Mouse (Mus musculus) kidney, postnatal 14 days (tissue): ENCODE measurements around the gene Mga.

Experiments used
- DNase-seq: peaks from one replicate; pipeline ENCODE4 v3.0.0; 2022; ENCODE audit warnings: mixed read lengths

Mga gene

GRCm38 (mm10) chr2:119988952-119989351 is 91.9 kb downstream of the Mga start:
- no peak for DNase-seq

- no peak for DNase-seq
These were observed 93.9 kb downstream of the Mga start for GRCm38 (mm10) chr2:119990881-119991280.

GRCm38 (mm10) chr2:119992349-119992748 is 95.3 kb downstream of the Mga start:
- no peak for DNase-seq

- no peak for DNase-seq
These were observed 96.5 kb downstream of the Mga start for GRCm38 (mm10) chr2:119993515-119993914.

- peak; percentile 30 for DNase-seq
These were observed 97.8 kb downstream of the Mga start for GRCm38 (mm10) chr2:119994839-119995238.

GRCm38 (mm10) chr2:119995391-119996281 is 98.6 kb downstream of the Mga start:
- DNase-seq = peak; percentile 60

GRCm38 (mm10) chr2:119997354-119997753 is 100.3 kb downstream of the Mga start:
- no peak for DNase-seq

GRCm38 (mm10) chr2:119999731-120000130 is 102.7 kb downstream of the Mga start:
- DNase-seq = no peak

GRCm38 (mm10) chr2:120000882-120001584 is 104.0 kb downstream of the Mga start:
- DNase-seq = peak; percentile 53

GRCm38 (mm10) chr2:120001956-120002355 is 104.9 kb downstream of the Mga start:
- no peak for DNase-seq

- DNase-seq = no peak
These were observed 106.9 kb downstream of the Mga start for GRCm38 (mm10) chr2:120003970-120004369.

- DNase-seq = no peak
These were observed 109.7 kb downstream of the Mga start for GRCm38 (mm10) chr2:120006696-120007095.

GRCm38 (mm10) chr2:120007680-120008210 is 110.7 kb downstream of the Mga start:
- no peak for DNase-seq

- peak; percentile 60 for DNase-seq
These were observed 111.6 kb downstream of the Mga start for GRCm38 (mm10) chr2:120008672-120009071.

- peak; percentile 72 for DNase-seq
These were observed 114.6 kb downstream of the Mga start for GRCm38 (mm10) chr2:120011462-120012200.

- DNase-seq = no peak
These were observed 115.9 kb downstream of the Mga start for GRCm38 (mm10) chr2:120012924-120013323.

GRCm38 (mm10) chr2:120013831-120014486 is 116.9 kb downstream of the Mga start:
- DNase-seq = no peak

GRCm38 (mm10) chr2:120015882-120016281 is 118.9 kb downstream of the Mga start:
- no peak for DNase-seq

GRCm38 (mm10) chr2:120017599-120017998 is 120.6 kb downstream of the Mga start:
- DNase-seq = peak; percentile 17
